Mouse (Mus musculus): ENCODE measurements around the gene Ddit4. TPM values are rescaled to one million over a fixed set of nuclear protein-coding genes. Genes with fewer than 3 reads are reported as not detected.

The Ddit4 gene
- polyA plus RNA-seq, 1 experiment from 2014 or later = 2.5 TPM

GRCm38 (mm10) chr10:59988036-59988435 is 36.4 kb upstream of the Ddit4 start:
- no peak for ATAC-seq (ENCODE audit: insufficient number of reproducible peaks, insufficient read depth, low FRiP score, low read depth)
- Histone ChIP-seq H3K4me2 (replicated peaks; ENCODE audit: low read depth, low read length) (no peak overlapping the region), H3K27ac (ENCODE audit: low read length) (no peak overlapping the region), H3K9me3 (ENCODE audit: control insufficient read depth, low read depth, low read length) (no peaks in the 10 kb centered on the region), H3K36me3 (ENCODE audit: control insufficient read depth, insufficient read depth, low read length) (peaks cover 39% of the 10 kb centered on the region), H3K9ac (replicated peaks; ENCODE audit: low read depth, low read length) (no peak overlapping the region), H3K4me1 (ENCODE audit: control insufficient read depth, insufficient read depth, low read length) (no peaks in the 10 kb centered on the region), H3K27me3 (ENCODE audit: control insufficient read depth, insufficient read depth, low read length) (no peaks in the 10 kb centered on the region), H3K4me3 (ENCODE audit: low read depth, low read length) (no peak overlapping the region)
- 80% methylated on average over 4 of the region's 4 CpGs for WGBS

DNA sequence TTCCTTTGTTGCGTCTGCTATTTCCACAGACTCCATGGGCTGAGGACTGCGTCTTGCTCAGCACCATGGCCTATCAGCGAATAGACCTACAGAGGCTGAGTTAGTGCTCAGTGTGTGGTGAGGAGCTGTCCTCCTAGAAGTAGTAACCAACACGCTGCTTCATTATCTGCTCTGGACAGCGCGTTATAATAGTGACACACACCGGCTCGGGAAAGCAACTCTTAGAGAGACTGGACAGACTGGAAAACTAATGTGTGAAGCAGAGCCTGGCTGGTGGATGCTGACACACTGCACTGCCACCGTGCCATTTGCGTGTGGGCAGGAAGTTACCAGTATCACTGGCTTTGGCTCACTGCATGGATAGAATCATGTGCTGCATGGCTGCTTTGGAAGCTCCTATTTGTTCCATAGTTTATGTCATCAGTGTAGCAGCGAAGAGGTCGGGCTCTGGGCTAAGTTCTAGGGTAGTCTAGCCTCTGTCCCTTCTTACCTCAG is 30.8 kb upstream of the Ddit4 start:
- Histone ChIP-seq H3K4me2 (replicated peaks; ENCODE audit: low read depth, low read length) (no peak overlapping the region), H3K9me3 (ENCODE audit: control insufficient read depth, low read depth, low read length) (no peaks in the 10 kb centered on the region), H3K4me1 (ENCODE audit: control insufficient read depth, insufficient read depth, low read length) (peaks cover 20% of the 10 kb centered on the region), H3K36me3 (ENCODE audit: control insufficient read depth, insufficient read depth, low read length) (peaks cover 1% of the 10 kb centered on the region), H3K4me3 (ENCODE audit: low read depth, low read length) (no peak overlapping the region), H3K9ac (replicated peaks; ENCODE audit: low read depth, low read length) (no peak overlapping the region), H3K27me3 (ENCODE audit: control insufficient read depth, insufficient read depth, low read length) (no peaks in the 10 kb centered on the region), H3K27ac (ENCODE audit: low read length) (no peak overlapping the region)
- WGBS = 91% methylated on average over 12 of the region's 12 CpGs
- no peak for ATAC-seq (ENCODE audit: insufficient number of reproducible peaks, insufficient read depth, low FRiP score, low read depth)

DNA sequence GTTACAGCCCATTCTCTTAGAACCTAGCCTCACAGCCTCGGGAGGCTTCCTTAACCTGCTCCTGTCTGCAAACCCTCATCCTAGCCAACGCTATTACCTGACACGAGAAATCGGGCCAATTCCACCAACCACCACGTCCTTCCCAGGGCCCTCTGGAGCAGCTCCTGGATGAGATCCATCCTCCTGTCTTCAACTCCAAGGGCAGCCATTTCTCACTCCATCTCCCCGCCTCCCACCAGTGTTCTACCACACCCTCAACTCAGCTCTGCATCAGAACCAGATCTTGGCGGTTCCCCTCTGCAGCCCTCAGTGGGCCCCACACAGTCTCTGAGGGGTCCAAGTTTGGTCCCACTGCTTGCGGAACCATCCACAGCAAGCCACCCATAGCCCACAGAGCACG is 30.2 kb upstream of the Ddit4 start:
- H3K27me3 ChIP-seq (ENCODE audit: control insufficient read depth, insufficient read depth, low read length) = no peaks in the 10 kb centered on the region
- H3K9ac ChIP-seq (replicated peaks; ENCODE audit: low read depth, low read length) = no peak overlapping the region
- H3K27ac ChIP-seq (ENCODE audit: low read length) = no peak overlapping the region
- no peaks in the 10 kb centered on the region for H3K9me3 ChIP-seq (ENCODE audit: control insufficient read depth, low read depth, low read length)
- H3K4me2 ChIP-seq (replicated peaks; ENCODE audit: low read depth, low read length) = no peak overlapping the region
- peaks cover 20% of the 10 kb centered on the region for H3K4me1 ChIP-seq (ENCODE audit: control insufficient read depth, insufficient read depth, low read length)
- no peaks in the 10 kb centered on the region; the same call in 1 of the 2 replicates for H3K36me3 ChIP-seq (ENCODE audit: control insufficient read depth, insufficient read depth, low read length)
- 71% methylated on average over 9 of the region's 9 CpGs for WGBS
- ATAC-seq (ENCODE audit: insufficient number of reproducible peaks, insufficient read depth, low FRiP score, low read depth) = no peak
- no peak overlapping the region for H3K4me3 ChIP-seq (ENCODE audit: low read depth, low read length)

- 83% methylated on average over 4 of the region's 4 CpGs for WGBS
- Histone ChIP-seq H3K36me3 (ENCODE audit: control insufficient read depth, insufficient read depth, low read length) (no peaks in the 10 kb centered on the region; the same call in 1 of the 2 replicates), H3K9me3 (ENCODE audit: control insufficient read depth, low read depth, low read length) (no peaks in the 10 kb centered on the region), H3K4me2 (replicated peaks; ENCODE audit: low read depth, low read length) (no peak overlapping the region), H3K4me3 (ENCODE audit: low read depth, low read length) (no peak overlapping the region), H3K27me3 (ENCODE audit: control insufficient read depth, insufficient read depth, low read length) (no peaks in the 10 kb centered on the region), H3K27ac (ENCODE audit: low read length) (no peak overlapping the region), H3K4me1 (ENCODE audit: control insufficient read depth, insufficient read depth, low read length) (peaks cover 20% of the 10 kb centered on the region), H3K9ac (replicated peaks; ENCODE audit: low read depth, low read length) (no peak overlapping the region)
- ATAC-seq (ENCODE audit: insufficient number of reproducible peaks, insufficient read depth, low FRiP score, low read depth) = no peak
These were observed 29.7 kb upstream of the Ddit4 start for GRCm38 (mm10) chr10:59981336-59981735.

DNA sequence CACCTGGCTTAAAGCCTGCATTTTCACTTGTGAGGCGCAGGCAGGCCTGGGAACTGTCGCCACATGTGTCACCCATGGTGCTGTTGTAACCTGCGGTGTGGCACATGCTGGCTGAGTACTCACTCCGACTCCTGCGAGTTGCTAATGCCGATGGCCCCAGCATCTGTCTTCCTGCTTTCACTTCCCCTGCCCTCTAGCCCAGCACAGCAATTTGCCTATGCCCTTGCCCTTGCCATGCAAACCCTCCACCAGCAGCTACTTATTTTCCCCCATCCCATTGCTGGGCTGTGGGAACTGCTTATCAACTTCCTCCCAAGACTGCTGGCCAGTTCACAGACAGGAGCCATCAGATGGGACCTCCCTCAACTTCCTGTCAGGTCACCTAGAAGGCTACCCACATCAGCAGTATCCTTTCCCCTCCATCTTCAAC is 29.2 kb upstream of the Ddit4 start:
- H3K4me2 ChIP-seq (replicated peaks; ENCODE audit: low read depth, low read length) = no peak overlapping the region
- no peak overlapping the region for H3K27ac ChIP-seq (ENCODE audit: low read length)
- no peaks in the 10 kb centered on the region for H3K9me3 ChIP-seq (ENCODE audit: control insufficient read depth, low read depth, low read length)
- H3K4me3 ChIP-seq (ENCODE audit: low read depth, low read length) = no peak overlapping the region
- H3K9ac ChIP-seq (replicated peaks; ENCODE audit: low read depth, low read length) = no peak overlapping the region
- 91% methylated on average over 6 of the region's 6 CpGs for whole genome bisulfite sequencing
- no peaks in the 10 kb centered on the region for H3K27me3 ChIP-seq (ENCODE audit: control insufficient read depth, insufficient read depth, low read length)
- H3K4me1 ChIP-seq (ENCODE audit: control insufficient read depth, insufficient read depth, low read length) = peaks cover 20% of the 10 kb centered on the region
- no peak for ATAC-seq (ENCODE audit: insufficient number of reproducible peaks, insufficient read depth, low FRiP score, low read depth)
- H3K36me3 ChIP-seq (ENCODE audit: control insufficient read depth, insufficient read depth, low read length) = no peaks in the 10 kb centered on the region; the same call in 1 of the 2 replicates

DNA sequence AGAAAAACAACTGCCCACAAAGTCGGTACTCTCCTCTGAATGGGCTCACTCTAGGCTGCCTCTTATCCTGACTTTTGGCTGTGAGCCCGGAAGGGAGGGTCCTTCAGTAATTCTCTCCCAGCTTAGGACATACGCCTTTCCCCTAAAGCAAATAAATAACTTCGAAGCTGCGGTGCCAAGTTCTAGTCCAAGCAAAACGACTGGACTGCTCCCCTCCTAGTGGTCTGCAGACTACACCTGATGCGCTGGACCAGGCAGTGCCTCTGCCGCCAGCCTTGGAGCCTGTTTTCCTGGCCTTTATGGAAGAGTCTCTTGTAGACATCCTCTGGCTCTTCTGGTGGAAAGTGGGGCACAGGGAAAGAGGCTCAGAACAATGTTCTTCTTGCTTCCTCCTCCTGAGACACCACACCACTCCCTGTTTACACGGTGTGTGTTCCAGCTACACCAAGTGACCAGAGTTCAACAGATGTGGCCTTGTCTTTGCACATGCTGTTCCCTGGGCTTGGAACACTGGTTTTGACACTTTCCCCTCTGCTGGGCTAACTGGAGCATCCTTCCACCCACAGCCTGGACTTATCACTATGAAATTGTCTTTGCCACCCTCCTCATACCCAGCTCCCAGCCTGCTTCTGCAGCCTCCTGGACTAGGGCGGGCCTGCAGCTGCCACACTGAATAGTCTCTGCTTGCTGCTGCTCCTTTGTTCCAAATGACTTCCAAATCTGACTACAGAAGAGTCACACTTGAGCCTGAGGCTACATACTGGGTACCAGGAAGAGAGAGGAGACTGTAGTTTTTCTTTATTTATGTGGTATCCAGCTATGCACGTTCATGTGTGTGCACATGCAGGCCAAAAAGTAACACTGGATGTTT is 27.5 kb upstream of the Ddit4 start:
- no peak overlapping the region for H3K4me2 ChIP-seq (replicated peaks; ENCODE audit: low read depth, low read length)
- H3K4me1 ChIP-seq (ENCODE audit: control insufficient read depth, insufficient read depth, low read length) = peaks cover 31% of the 10 kb centered on the region
- H3K27me3 ChIP-seq (ENCODE audit: control insufficient read depth, insufficient read depth, low read length) = no peaks in the 10 kb centered on the region
- no peak overlapping the region for H3K9ac ChIP-seq (replicated peaks; ENCODE audit: low read depth, low read length)
- H3K9me3 ChIP-seq (ENCODE audit: control insufficient read depth, low read depth, low read length) = no peaks in the 10 kb centered on the region
- peak overlapping the region; percentile 66; the same call in 1 of the 2 replicates for H3K27ac ChIP-seq (ENCODE audit: low read length)
- no peak overlapping the region for H3K4me3 ChIP-seq (ENCODE audit: low read depth, low read length)
- ATAC-seq (ENCODE audit: insufficient number of reproducible peaks, insufficient read depth, low FRiP score, low read depth) = peak; percentile 76; the same call in 1 of the 2 replicates
- H3K36me3 ChIP-seq (ENCODE audit: control insufficient read depth, insufficient read depth, low read length) = no peaks in the 10 kb centered on the region; the same call in 1 of the 2 replicates
- WGBS = 23% methylated on average over 11 of the region's 11 CpGs

DNA sequence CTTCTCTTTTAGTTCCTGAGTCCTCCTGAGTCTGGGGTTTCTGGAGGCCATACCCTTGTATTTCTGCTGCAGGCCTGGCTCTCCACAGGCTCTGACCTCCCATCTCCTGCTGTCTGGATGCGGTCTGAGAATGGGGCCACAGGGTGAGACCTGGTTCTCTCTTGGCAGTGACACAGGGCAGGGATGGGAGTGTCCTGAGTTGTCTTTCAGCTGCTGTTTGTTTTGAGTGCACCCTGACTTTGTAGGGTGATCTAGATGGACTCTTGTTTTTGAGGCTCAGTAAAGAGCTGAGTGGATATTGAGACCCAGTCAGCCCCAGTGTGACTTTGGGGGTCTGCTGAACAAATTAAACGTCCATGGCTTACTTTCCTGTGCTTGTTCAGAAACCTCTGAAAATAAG is 26.8 kb upstream of the Ddit4 start:
- H3K4me3 ChIP-seq (ENCODE audit: low read depth, low read length) = no peak overlapping the region
- H3K9me3 ChIP-seq (ENCODE audit: control insufficient read depth, low read depth, low read length) = no peaks in the 10 kb centered on the region
- WGBS = 50% methylated on average over 2 of the region's 2 CpGs
- ATAC-seq (ENCODE audit: insufficient number of reproducible peaks, insufficient read depth, low FRiP score, low read depth) = no peak
- H3K27me3 ChIP-seq (ENCODE audit: control insufficient read depth, insufficient read depth, low read length) = no peaks in the 10 kb centered on the region
- H3K9ac ChIP-seq (replicated peaks; ENCODE audit: low read depth, low read length) = no peak overlapping the region
- H3K4me1 ChIP-seq (ENCODE audit: control insufficient read depth, insufficient read depth, low read length) = peaks cover 34% of the 10 kb centered on the region
- H3K27ac ChIP-seq (ENCODE audit: low read length) = peak overlapping the region; percentile 77; the same call in 1 of the 2 replicates
- H3K36me3 ChIP-seq (ENCODE audit: control insufficient read depth, insufficient read depth, low read length) = no peaks in the 10 kb centered on the region; the same call in 1 of the 2 replicates
- H3K4me2 ChIP-seq (replicated peaks; ENCODE audit: low read depth, low read length) = no peak overlapping the region

DNA sequence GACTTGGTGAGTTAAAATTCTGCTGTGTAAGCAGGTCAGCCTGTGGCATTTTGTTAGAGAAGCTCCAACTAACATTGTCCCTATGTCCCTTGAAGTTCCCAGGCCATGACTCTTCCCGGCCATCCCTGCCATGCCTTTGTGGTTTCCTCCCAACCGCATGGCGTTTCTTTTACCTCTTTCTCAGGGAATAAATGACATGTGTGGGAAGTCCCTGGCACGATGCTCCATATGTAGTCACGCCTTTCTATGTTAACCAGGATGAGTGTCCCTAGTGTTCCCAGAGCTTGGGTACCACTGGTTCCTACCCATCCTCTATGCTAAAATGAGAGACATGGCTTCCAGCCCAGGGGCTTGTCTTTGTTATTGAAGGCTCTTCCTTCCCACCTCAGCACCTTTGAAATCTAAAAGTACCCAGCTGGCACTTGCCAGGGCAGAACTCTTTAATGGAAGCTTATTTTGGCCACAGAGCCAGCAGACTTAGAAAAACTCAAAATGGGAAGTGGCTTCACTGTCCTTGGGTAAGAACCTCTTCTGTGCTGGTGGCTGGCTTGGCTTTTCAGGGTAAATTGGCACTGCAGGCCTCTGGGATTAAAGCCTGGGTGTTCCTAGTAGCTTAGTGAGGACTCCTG is 26.2 kb upstream of the Ddit4 start:
- Histone ChIP-seq H3K4me1 (ENCODE audit: control insufficient read depth, insufficient read depth, low read length) (peaks cover 38% of the 10 kb centered on the region), H3K4me3 (ENCODE audit: low read depth, low read length) (no peak overlapping the region), H3K4me2 (replicated peaks; ENCODE audit: low read depth, low read length) (no peak overlapping the region), H3K9me3 (ENCODE audit: control insufficient read depth, low read depth, low read length) (no peaks in the 10 kb centered on the region), H3K27me3 (ENCODE audit: control insufficient read depth, insufficient read depth, low read length) (no peaks in the 10 kb centered on the region), H3K36me3 (ENCODE audit: control insufficient read depth, insufficient read depth, low read length) (no peaks in the 10 kb centered on the region; the same call in 1 of the 2 replicates), H3K27ac (ENCODE audit: low read length) (peak overlapping the region; percentile 77; the same call in 1 of the 2 replicates), H3K9ac (replicated peaks; ENCODE audit: low read depth, low read length) (no peak overlapping the region)
- 91% methylated on average over 5 of the region's 5 CpGs for WGBS
- no peak for ATAC-seq (ENCODE audit: insufficient number of reproducible peaks, insufficient read depth, low FRiP score, low read depth)
